Mouse (Mus musculus): ENCODE data around the gene Olfr1209.

Olfr1209 gene

GRCm38 (mm10) chr2:88915057-88915456 lies at the start of gene Olfr1209:
TSS of gene Olfr1209 (minus strand) at chr2:88915157.
- DNase-seq, result no peak

- DNase-seq, result no peak
Measured at GRCm38 (mm10) chr2:88953669-88954068, 38.7 kb upstream of the Olfr1209 start, which contains the start of gene Olfr1212. TSS of gene Olfr1212 (plus strand) at chr2:88953969.

DNA sequence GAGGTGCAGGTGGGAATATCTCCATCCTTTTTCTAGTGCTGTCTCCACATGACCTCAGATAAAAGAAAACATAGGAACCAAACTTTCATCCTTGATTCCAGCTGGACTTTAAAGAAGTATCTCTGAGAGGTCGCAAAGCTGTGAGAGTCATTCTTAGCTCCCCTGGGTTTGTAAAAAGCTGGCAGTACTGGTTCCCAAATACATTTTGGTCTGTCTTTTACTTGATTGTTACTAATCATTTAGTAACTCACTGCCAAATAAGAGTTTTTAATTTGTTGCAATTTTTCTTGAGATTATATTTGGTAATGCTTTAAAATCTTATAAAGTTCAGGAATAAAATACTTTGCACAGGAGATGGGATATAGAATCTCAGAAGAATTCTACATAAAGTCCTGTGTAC lies 23.1 kb upstream of the Olfr1209 start, which contains the start of gene Olfr1211:
Gene Olfr1211, minus strand, starts transcription at position 101 of the 400 bp plus-strand sequence.
- no peak for DNase-seq

GRCm38 (mm10) chr2:88902211-88902610 lies 12.7 kb downstream of the Olfr1209 start, which contains the start of gene Olfr1208:
TSS of gene Olfr1208 (minus strand) at chr2:88902311.
- no peak for DNase-seq

DNA sequence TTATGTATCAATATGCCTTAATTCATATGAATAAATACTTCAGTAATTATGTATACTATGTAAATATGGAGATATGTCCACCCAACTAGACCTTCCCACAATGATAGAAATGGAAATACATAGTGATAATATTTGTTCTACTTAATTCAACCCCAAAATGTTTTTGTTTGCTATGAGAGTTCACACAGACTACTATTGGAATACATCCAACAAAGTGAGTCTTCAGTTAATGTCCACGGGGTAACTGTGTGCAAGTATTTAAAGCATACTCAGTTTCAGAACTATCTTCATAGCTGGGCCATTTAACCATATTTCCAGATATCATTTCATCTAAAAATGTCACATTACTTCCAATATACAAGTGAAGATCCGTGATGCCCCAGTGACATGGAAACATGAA lies 52.0 kb downstream of the Olfr1209 start, which contains the start of gene Olfr1206:
Gene Olfr1206, plus strand, starts transcription at position 301 of the 400 bp plus-strand sequence.
- DNase-seq, result no peak
